Mouse (Mus musculus) G1E (cell line): Measurements from ENCODE around the gene Ptchd1. TPM values are rescaled to one million over a fixed set of nuclear protein-coding genes. Genes with fewer than 3 reads are reported as not detected.

Source experiments
- ATAC-seq: 2 replicates; pipeline ENCODE4 v1.8.0; 2016; ENCODE audit warnings: mild to moderate bottlenecking; ENCODE audit not compliant: insufficient number of reproducible peaks, poor library complexity, low FRiP score, severe bottlenecking; ENCODE audit errors: extremely low read depth
- DNase-seq: peaks from one replicate; pipeline ENCODE4 v3.0.0; 2012; ENCODE audit warnings: low spot score
- H3K27me3 ChIP-seq: 2 replicates; pipeline ENCODE4 v1.6.1; 2012; ENCODE audit warnings: mild to moderate bottlenecking, low read length, inconsistent platforms; ENCODE audit not compliant: insufficient read depth
- H3K36me3 ChIP-seq: replicated peaks from 2 replicates; pipeline ENCODE3; 2012; ENCODE audit warnings: mild to moderate bottlenecking, inconsistent platforms
- H3K4me1 ChIP-seq: 2 replicates; pipeline ENCODE4 v1.6.1; 2012; ENCODE audit warnings: low read depth, low read length, inconsistent platforms, mixed read lengths; ENCODE audit not compliant: insufficient read depth
- H3K4me3 ChIP-seq: 2 replicates; pipeline ENCODE4 v1.5.1; 2012; ENCODE audit warnings: low read depth, mild to moderate bottlenecking, inconsistent platforms, low read length, moderate library complexity, mixed read lengths
- H3K9me3 ChIP-seq: replicated peaks from 2 replicates; pipeline ENCODE4 v1.6.1; 2012; ENCODE audit warnings: inconsistent platforms
- CTCF ChIP-seq: IDR thresholded peaks from 2 replicates; pipeline ENCODE4 v1.5.1; 2012; ENCODE audit warnings: low read depth, low read length, inconsistent platforms, mixed read lengths
- GATA1 ChIP-seq: IDR thresholded peaks from 2 replicates; pipeline ENCODE4 v1.6.1; 2012; ENCODE audit warnings: borderline replicate concordance, low read length, inconsistent platforms, mixed read lengths
- GATA2 ChIP-seq: IDR thresholded peaks from 2 replicates; pipeline ENCODE4 v1.6.1; 2012; ENCODE audit warnings: low read depth, low read length, inconsistent platforms, borderline replicate concordance
- POLR2AphosphoS5 ChIP-seq: IDR thresholded peaks from 2 replicates; pipeline ENCODE4 v1.6.1; 2012; ENCODE audit warnings: low read depth, low read length, inconsistent platforms; ENCODE audit not compliant: insufficient replicate concordance
- TAL1 ChIP-seq: conservative IDR thresholded peaks from 2 replicates; pipeline ENCODE4 v1.6.1; 2012; ENCODE audit warnings: low read depth, low read length, inconsistent platforms, mixed read lengths
- polyA plus RNA-seq: library from polyadenylated mRNA; stranded (reverse); fragments of >175 nt; gene quantifications from 2 replicates; pipeline ENCODE4 v1.2.3, GENCODE M21; 2012
- total RNA-seq, 2 experiments: library from RNA; stranded (forward) in 1 of 2; stranded (reverse) in 1 of 2; fragments of 200-1000 nt in 1 of 2; fragments of >200 nt in 1 of 2; fragmentation: Nextera tagmentation in 1 of 2; gene quantifications; 2 replicates each; pipeline ENCODE4 v1.2.3; 2014 to 2017

Gene Ptchd1
- total and polyA plus RNA-seq, 3 experiments = not detected

- H3K4me3 ChIP-seq = no peak within 1 kb of the TSS
These were observed 777 bp upstream of the Ptchd1 start, which contains the start of gene Gm15155 for GRCm38 (mm10) chrX:155624341-155624841. Gene Gm15155, plus strand, starts transcription at chrX:155624741.

DNA sequence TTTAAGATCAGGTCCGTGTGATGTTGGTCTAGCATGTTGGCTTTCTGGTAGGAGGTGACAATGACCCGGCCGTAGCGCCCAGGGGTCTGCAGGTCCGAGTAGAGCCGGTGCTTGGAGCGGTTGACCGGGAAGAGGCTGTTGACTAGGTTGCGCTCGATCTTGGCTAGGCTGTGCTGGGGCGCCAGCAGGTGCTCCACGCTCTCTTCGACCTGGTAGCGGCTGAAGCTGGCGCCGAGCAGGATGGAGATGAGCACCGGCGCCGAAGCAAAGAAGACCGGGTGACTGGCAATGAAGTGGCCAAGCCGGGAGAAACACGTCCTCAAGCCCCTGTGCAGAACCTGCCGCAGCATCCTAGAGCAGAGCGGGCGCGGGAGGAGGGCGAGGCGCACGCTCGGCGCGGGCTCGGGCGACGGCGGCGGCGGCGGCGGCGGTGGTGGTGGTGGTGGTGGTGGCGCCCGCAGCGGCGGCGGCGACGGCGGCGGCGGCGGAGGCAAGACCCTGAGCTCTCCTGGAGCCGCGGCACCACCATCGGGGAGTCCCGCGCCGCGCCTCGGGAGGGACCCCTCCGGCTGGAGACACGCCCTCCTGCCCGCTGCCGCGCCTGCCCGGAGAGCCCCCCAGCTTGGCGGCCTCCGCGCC, 534 bp downstream of the Ptchd1 start:
- no peaks in the 10 kb centered on the region for H3K27me3 ChIP-seq
- ATAC-seq = no peak
- H3K4me3 ChIP-seq = no peak overlapping the region
- H3K4me1 ChIP-seq = no peaks in the 10 kb centered on the region
- H3K9me3 ChIP-seq = peaks cover 7% of the 10 kb centered on the region
- no peak for DNase-seq
- H3K36me3 ChIP-seq = no peaks in the 10 kb centered on the region
- TF ChIP-seq POLR2AphosphoS5 (no peak), TAL1 (no peak), GATA2 (no peak), CTCF (no peak), GATA1 (no peak)

More at GRCm38 (mm10) chrX:155624341-155624841, 777 bp upstream of the Ptchd1 start, which contains the start of gene Gm15155:
- Histone ChIP-seq H3K9me3 (peaks cover 7% of the 10 kb centered on the region), H3K36me3 (no peaks in the 10 kb centered on the region), H3K27me3 (no peaks in the 10 kb centered on the region), H3K4me1 (no peaks in the 10 kb centered on the region)
- DNase-seq = no peak
- TF ChIP-seq GATA1 (no peak), POLR2AphosphoS5 (no peak), TAL1 (no peak), CTCF (no peak), GATA2 (no peak)
- ATAC-seq = no peak

- no peaks in the 10 kb centered on the region for H3K36me3 ChIP-seq
- no peak overlapping the region for H3K4me3 ChIP-seq
- DNase-seq (no peak), ATAC-seq (no peak)
- H3K9me3 ChIP-seq = peaks cover 7% of the 10 kb centered on the region
- no peaks in the 10 kb centered on the region for H3K4me1 ChIP-seq
- TF ChIP-seq POLR2AphosphoS5 (no peak), GATA2 (no peak), CTCF (no peak), GATA1 (no peak), TAL1 (no peak)
- H3K27me3 ChIP-seq = no peaks in the 10 kb centered on the region
These were observed 1.1 kb downstream of the Ptchd1 start for GRCm38 (mm10) chrX:155622527-155622926.

DNA sequence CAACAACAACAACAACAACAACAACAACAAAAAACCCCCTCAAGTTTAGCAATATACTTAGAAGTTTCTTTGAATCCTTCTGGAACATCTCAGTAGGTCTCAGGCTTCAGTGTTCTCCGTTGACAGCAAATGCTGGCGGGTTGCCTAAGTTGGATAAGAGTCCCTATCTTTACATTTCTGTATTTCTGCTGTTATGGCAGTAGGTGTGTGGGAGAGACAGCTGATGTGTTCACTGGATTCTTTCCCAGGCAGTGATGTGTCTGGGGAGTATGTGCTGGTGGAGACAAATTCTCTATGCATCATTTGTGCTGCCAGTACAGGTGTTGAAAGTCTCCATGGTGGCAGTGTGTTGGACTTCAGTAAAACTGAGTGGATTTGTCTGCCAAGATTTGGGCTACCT, 22.4 kb downstream of the Ptchd1 start:
- H3K9me3 ChIP-seq = no peaks in the 10 kb centered on the region
- TF ChIP-seq CTCF (no peak), TAL1 (no peak), GATA1 (no peak), GATA2 (no peak), POLR2AphosphoS5 (no peak)
- H3K27me3 ChIP-seq = no peaks in the 10 kb centered on the region
- H3K4me3 ChIP-seq = no peak overlapping the region
- DNase-seq = no peak
- no peak for ATAC-seq
- no peaks in the 10 kb centered on the region for H3K4me1 ChIP-seq
- no peaks in the 10 kb centered on the region for H3K36me3 ChIP-seq

DNA sequence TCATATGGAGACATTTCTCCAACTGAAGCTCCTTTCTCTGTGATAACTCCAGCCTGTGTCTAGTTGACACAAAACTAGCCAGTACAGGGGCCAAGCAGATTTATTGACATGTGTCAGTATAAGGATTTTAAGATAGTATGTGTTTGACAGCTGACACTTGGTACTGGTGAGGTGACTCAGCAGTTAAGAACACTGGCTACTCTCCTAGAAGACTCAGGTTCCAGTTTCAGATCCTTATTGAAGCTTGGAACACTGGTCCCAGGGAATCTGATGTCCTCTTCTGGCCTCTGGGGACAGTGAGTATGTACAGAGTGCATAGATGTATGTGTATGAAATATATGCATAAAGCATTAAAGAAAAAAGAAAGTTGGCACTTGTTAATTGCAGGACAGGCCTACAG, 27.2 kb downstream of the Ptchd1 start:
- ATAC-seq (no peak), DNase-seq (no peak)
- Histone ChIP-seq H3K27me3 (no peaks in the 10 kb centered on the region), H3K4me1 (no peaks in the 10 kb centered on the region), H3K4me3 (no peak overlapping the region), H3K36me3 (no peaks in the 10 kb centered on the region), H3K9me3 (no peaks in the 10 kb centered on the region)
- TF ChIP-seq TAL1 = no peak
- TF ChIP-seq CTCF = no peak
- no peak for TF ChIP-seq GATA1
- TF ChIP-seq POLR2AphosphoS5 = no peak
- no peak for TF ChIP-seq GATA2

DNA sequence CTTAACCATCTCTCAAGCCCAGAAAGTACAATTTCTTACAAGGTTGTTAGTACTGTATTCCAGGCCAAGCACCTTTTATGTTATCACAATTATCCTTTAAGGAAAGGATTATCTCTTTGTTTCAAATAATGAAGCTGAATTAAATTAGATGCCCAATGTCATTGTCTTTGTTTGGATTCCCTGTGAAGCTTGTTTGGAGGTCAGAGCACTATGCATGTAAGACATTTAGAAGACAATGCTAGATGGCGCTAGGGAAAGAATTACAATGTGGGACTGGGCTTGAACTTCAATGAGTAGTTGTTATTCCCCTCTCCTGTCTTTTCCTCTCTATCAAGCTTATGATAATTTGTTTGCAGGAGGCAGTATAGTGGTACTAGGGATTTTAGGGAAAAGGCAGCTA, 28.9 kb downstream of the Ptchd1 start:
- TF ChIP-seq GATA1 = no peak
- TF ChIP-seq GATA2 = no peak
- TF ChIP-seq TAL1 = no peak
- TF ChIP-seq POLR2AphosphoS5 = no peak
- no peak for TF ChIP-seq CTCF
- no peak for ATAC-seq

DNA sequence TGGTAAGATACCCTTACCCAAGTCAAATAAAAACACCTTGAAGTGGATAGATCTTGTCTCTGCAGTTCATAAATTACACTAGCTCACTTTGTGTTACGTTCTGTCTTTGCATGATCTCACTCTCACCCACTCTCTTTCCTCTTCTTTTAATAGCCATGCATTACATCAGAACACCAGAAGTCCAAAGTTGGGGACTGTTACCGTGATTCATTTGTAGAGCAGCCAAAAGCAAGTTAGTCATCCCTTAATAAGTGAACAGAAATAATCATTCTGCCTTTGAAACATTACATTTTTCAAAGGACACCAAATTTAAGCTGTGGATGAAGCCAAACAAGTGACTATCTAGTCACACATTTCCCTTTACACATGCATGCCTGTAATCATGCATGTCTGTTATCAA, 31.1 kb downstream of the Ptchd1 start:
- Histone ChIP-seq H3K4me3 (no peak overlapping the region), H3K4me1 (no peaks in the 10 kb centered on the region), H3K27me3 (no peaks in the 10 kb centered on the region), H3K9me3 (no peaks in the 10 kb centered on the region), H3K36me3 (no peaks in the 10 kb centered on the region)
- ATAC-seq (no peak), DNase-seq (no peak)
- TF ChIP-seq GATA2 (no peak), GATA1 (no peak), POLR2AphosphoS5 (no peak), TAL1 (no peak), CTCF (no peak)

More for the DNA sequence above, 28.9 kb downstream of the Ptchd1 start:
- H3K4me3 ChIP-seq = no peak overlapping the region
- H3K27me3 ChIP-seq = no peaks in the 10 kb centered on the region
- DNase-seq = no peak
- H3K9me3 ChIP-seq = no peaks in the 10 kb centered on the region
- no peaks in the 10 kb centered on the region for H3K36me3 ChIP-seq
- H3K4me1 ChIP-seq = no peaks in the 10 kb centered on the region
